11 mouse cellular contexts compared by ENCODE assay signal in genomic region chr5:140183387-140183786, GRCm38 (mm10).
"Had no signal": no experiment of that assay in that cellular context is flagged by ENCODE, and none has a peak within 500 bp of the region (broad histone marks: within the 10 kb centered on the region; RNA-seq: fewer than 3 reads in every experiment).

No protein-coding gene starts in this region.

- H3K27ac ChIP-seq: intestine, embryonic 15.5 days; limb, embryonic 13.5 days; liver, embryonic 14.5 days; midbrain, embryonic 13.5 days; neural tube, embryonic 12.5 days had no signal

- H3K4me1 ChIP-seq: intestine, embryonic 15.5 days; limb, embryonic 13.5 days; neural tube, embryonic 12.5 days had no signal

- H3K4me3 ChIP-seq: intestine, embryonic 15.5 days; limb, embryonic 13.5 days; midbrain, embryonic 13.5 days; neural tube, embryonic 12.5 days had no signal

- DNase-seq: kidney, adult 18-20 months; kidney, postnatal 14 days; left cerebral cortex, postnatal 4 days; lung, adult 18-20 months; retina, postnatal 1 day; thymus, postnatal 4 days had no signal

- ATAC-seq: intestine, embryonic 15.5 days; midbrain, embryonic 13.5 days had no signal
